Mouse (Mus musculus) heart, embryonic 16.5 days (tissue): ENCODE measurements around the gene Fzr1. TPM values are rescaled to one million over a fixed set of nuclear protein-coding genes. Genes with fewer than 3 reads are reported as not detected.

Experiments used
- ATAC-seq: fragments of 200-750 bp; cut with Nextera tagmentation; replicated peaks from 2 replicates; pipeline ENCODE4 v1.8.0; 2017; ENCODE audit warnings: moderate number of reproducible peaks; ENCODE audit not compliant: insufficient read depth, low FRiP score; ENCODE audit errors: extremely low read depth
- H3K27ac ChIP-seq: fragments of 300-500 bp; sonication (generic); 2 replicates; pipeline ENCODE4 v1.5.1; 2014; ENCODE audit warnings: mild to moderate bottlenecking, low read length, control low read depth, moderate library complexity
- H3K27me3 ChIP-seq: fragments of 300-500 bp; sonication (generic); 2 replicates; pipeline ENCODE4 v1.6.1; 2014; ENCODE audit warnings: low read length, mixed read lengths; ENCODE audit not compliant: control insufficient read depth, insufficient read depth
- H3K36me3 ChIP-seq: fragments of 300-500 bp; sonication (generic); 2 replicates; pipeline ENCODE4 v1.6.1; 2014; ENCODE audit not compliant: control insufficient read depth, insufficient read depth
- H3K4me1 ChIP-seq: fragments of 300-500 bp; sonication (generic); 2 replicates; pipeline ENCODE4 v1.6.1; 2014; ENCODE audit warnings: low read length, mixed read lengths; ENCODE audit not compliant: control insufficient read depth, insufficient read depth
- H3K4me2 ChIP-seq: fragments of 300-500 bp; sonication (generic); 2 replicates; pipeline ENCODE4 v1.6.1; 2014; ENCODE audit warnings: low read depth, mild to moderate bottlenecking, control low read depth, low read length
- H3K4me3 ChIP-seq: fragments of 300-500 bp; sonication (generic); 2 replicates; pipeline ENCODE4 v1.5.1; 2014; ENCODE audit warnings: mild to moderate bottlenecking, control low read depth, low read length
- H3K9ac ChIP-seq: fragments of 300-500 bp; sonication (generic); 2 replicates; pipeline ENCODE4 v1.6.1; 2014; ENCODE audit warnings: low read length, control low read depth
- H3K9me3 ChIP-seq: fragments of 300-500 bp; sonication (generic); replicated peaks from 2 replicates; pipeline ENCODE4 v1.6.1; 2016; ENCODE audit warnings: low read length; ENCODE audit not compliant: control insufficient read depth
- WGBS: fragments of 180-500 bp; shearing (Covaris S2); extraction: QIAGEN DNeasy Blood & Tissue Kit; methylation state at CpG from one replicate; pipeline ENCODE4 v1.1.7; 2014; 5-methylcytosine and 5-hydroxymethylcytosine counted together
- polyA plus RNA-seq: library from polyadenylated mRNA; unstranded; fragments of >200 nt; fragmentation: Nextera tagmentation; extraction: Ambion mirVana; gene quantifications from 2 replicates; pipeline ENCODE4 v1.2.1, GENCODE M21; 2015

The Fzr1 gene
- polyA plus RNA-seq, 1 experiment from 2014 or later, result 74.6 TPM

DNA sequence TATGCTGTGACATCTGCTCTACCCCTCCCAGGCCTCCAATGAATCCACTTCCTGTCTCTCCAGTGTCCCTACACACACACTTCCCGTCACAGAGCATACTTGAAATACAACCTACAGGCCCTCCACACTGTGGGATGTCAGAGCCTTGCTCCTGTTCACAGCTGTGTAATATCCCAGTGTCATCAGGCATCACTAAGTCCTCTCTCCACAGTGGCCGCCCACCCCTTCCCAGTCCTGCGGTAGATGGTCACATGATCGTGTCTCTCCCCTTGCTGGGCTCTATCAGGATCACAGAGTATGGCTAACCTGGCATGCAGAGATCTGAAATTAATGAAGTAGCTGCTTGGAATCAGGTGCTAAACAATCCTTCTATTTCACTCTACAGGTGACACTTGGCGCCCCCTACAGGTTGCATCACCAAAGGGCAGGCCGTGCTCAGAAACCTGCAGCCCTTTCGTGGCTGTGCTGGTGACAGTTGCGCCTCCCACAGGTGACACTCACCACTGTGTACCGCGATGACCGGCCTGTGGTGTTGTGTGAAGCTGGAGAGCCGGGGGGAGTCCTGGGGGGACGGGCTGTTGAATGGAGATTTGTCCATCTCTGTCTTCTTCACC is 27.4 kb upstream of the Fzr1 start:
- Histone ChIP-seq H3K36me3 (peaks cover 27% of the 10 kb centered on the region), H3K4me3 (no peak overlapping the region), H3K9me3 (no peaks in the 10 kb centered on the region), H3K4me1 (peaks cover 69% of the 10 kb centered on the region), H3K9ac (no peak overlapping the region), H3K27me3 (no peaks in the 10 kb centered on the region), H3K4me2 (no peak overlapping the region), H3K27ac (0 out of 2 replicates have a peak overlapping the region, but pooled peaks have one; percentile 29)
- no peak for ATAC-seq
- 57% methylated on average over 13 of the region's 13 CpGs for WGBS

DNA sequence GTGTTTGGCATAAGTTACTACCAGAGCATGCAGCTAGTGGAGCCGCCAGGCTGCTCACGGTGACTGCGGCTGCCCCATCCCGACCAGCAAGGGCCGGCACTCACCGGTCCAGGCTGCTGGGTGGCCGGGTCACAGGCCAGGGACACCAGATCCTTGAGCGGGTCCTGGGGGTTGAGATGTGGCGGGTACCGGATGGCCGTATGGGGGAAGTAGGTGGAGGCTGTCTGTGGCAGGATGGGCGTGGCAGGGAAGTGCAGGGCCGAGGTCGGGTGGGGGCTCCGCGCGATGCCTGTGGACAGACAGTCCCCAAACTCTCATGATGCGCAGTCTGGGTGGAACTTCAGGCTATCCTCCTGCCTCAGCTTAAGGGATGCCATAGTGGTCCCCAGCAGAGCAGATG is 26.4 kb upstream of the Fzr1 start:
- peaks cover 37% of the 10 kb centered on the region for H3K36me3 ChIP-seq
- no peak overlapping the region for H3K4me3 ChIP-seq
- no peak overlapping the region for H3K4me2 ChIP-seq
- H3K27ac ChIP-seq, result peak overlapping the region; percentile 38; the same call in 1 of the 2 replicates
- H3K4me1 ChIP-seq, result peaks cover 60% of the 10 kb centered on the region
- no peaks in the 10 kb centered on the region for H3K9me3 ChIP-seq
- 0 out of 2 replicates have a peak overlapping the region, but pooled peaks have one; percentile 30 for H3K9ac ChIP-seq
- ATAC-seq, result no peak
- WGBS, result 50% methylated on average over 18 of the region's 18 CpGs
- no peaks in the 10 kb centered on the region for H3K27me3 ChIP-seq

GRCm38 (mm10) chr10:81404082-81404481 is 25.8 kb upstream of the Fzr1 start:
- WGBS, result 44% methylated on average over 9 of the region's 9 CpGs
- H3K9ac ChIP-seq, result no peak overlapping the region
- no peak overlapping the region for H3K4me2 ChIP-seq
- ATAC-seq, result no peak
- peak overlapping the region; percentile 4; the same call in 1 of the 2 replicates for H3K27ac ChIP-seq
- peaks cover 42% of the 10 kb centered on the region for H3K36me3 ChIP-seq
- no peaks in the 10 kb centered on the region for H3K9me3 ChIP-seq
- no peaks in the 10 kb centered on the region for H3K27me3 ChIP-seq
- H3K4me3 ChIP-seq, result no peak overlapping the region
- peaks cover 54% of the 10 kb centered on the region for H3K4me1 ChIP-seq

- Histone ChIP-seq H3K4me1 (peaks cover 51% of the 10 kb centered on the region), H3K9ac (no peak overlapping the region), H3K9me3 (no peaks in the 10 kb centered on the region), H3K27ac (peak overlapping the region; percentile 94), H3K4me2 (no peak overlapping the region), H3K36me3 (peaks cover 44% of the 10 kb centered on the region), H3K4me3 (no peak overlapping the region), H3K27me3 (no peaks in the 10 kb centered on the region)
- no peak for ATAC-seq
- 77% methylated on average over 10 of the region's 10 CpGs for WGBS
Observed at GRCm38 (mm10) chr10:81403511-81403910, 25.2 kb upstream of the Fzr1 start.

DNA sequence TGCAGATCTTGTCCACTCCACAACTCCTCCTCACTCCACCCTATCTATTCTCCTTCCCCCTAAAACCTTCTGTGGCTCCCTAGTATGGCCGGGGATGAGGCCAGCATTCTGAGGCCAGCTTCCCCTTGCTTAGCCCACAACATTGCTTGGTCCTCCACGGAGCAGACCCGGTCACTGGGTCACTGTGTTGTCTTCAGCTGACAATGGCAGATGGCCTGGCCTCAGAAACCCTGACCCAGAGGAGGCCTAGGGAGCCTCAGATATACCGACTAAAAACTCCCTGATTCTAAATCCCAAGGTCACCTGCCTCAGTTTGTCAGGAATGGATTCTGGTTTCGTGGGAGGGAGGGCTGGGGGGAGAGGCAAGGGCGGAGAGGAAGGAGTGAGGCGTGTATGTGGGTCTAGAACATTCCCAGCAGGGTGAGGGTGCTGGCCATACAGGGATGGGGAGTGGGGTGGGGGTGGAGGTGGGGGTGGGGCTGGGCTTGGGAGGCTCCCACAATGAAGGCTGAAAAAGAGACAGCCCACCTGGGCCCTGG is 24.0 kb upstream of the Fzr1 start:
- Histone ChIP-seq H3K4me1 (peaks cover 40% of the 10 kb centered on the region), H3K4me3 (peak overlapping the region; percentile 30), H3K9me3 (no peaks in the 10 kb centered on the region), H3K27me3 (no peaks in the 10 kb centered on the region), H3K36me3 (peaks cover 47% of the 10 kb centered on the region), H3K4me2 (peak overlapping the region; percentile 54), H3K9ac (peak overlapping the region; percentile 60), H3K27ac (peak overlapping the region; percentile 94)
- ATAC-seq, result no peak
- 34% methylated on average over 7 of the region's 7 CpGs for WGBS

DNA sequence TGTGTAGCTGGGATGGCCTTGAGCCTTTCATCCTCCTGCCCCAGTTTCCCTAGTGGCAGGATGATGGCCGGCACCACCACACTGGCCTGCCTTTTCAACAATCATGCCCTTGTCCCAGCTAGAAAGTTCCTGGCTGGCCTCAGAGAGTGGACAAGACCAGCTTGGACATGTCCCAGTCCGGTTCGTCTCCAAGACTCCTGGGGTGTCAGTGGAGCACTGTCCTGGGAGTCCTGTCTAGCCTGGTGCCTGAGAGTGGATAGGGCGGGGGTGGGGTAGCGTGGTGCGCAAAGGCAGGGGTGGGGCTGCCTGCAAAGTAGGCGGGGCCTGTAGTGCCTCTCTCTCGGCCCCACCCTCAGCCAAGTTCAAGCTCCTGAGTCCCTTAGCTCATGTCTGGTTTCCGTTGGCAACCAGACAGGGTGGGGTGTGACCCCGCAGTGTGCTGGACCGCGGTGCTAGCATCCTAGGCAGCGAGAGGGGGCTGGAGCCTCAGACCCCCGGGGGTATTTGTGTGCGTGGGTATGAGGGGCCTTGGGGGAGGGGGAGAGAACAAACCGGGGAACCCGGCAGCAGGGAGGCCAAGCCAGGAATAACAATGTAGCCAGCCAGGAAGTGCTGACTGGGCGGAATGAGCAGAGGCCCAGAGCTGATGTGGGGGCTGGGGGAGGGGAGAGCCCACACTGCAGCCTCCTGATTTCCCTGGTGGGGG is 23.4 kb upstream of the Fzr1 start:
- Histone ChIP-seq H3K9me3 (no peaks in the 10 kb centered on the region), H3K4me1 (peaks cover 34% of the 10 kb centered on the region), H3K9ac (peak overlapping the region; percentile 60; the same call in 1 of the 2 replicates), H3K4me3 (peak overlapping the region; percentile 30), H3K27ac (peak overlapping the region; percentile 94), H3K36me3 (peaks cover 47% of the 10 kb centered on the region), H3K27me3 (no peaks in the 10 kb centered on the region), H3K4me2 (peak overlapping the region; percentile 54)
- WGBS, result 11% methylated on average over 17 of the region's 18 CpGs
- ATAC-seq, result peak; percentile 76

DNA sequence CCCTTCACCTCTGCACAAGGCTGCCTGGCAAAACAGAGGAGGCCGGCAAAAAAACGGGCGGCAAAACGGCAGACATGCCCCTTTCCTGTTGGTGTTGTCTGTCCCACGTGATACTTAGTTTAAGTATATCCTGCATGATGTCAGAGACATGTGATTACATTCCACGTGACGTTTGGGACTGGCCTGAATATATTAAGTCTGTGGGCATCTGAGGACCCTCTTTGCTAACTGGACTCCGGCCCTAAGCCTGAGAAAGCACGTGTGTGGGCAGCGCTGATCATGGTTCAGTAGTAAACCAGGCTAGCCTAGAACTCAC is 22.8 kb upstream of the Fzr1 start:
- H3K27me3 ChIP-seq, result no peaks in the 10 kb centered on the region
- H3K36me3 ChIP-seq, result peaks cover 45% of the 10 kb centered on the region
- peak overlapping the region; percentile 94 for H3K27ac ChIP-seq
- H3K4me3 ChIP-seq, result no peak overlapping the region
- H3K4me1 ChIP-seq, result peaks cover 30% of the 10 kb centered on the region
- H3K9ac ChIP-seq, result no peak overlapping the region
- peak overlapping the region; percentile 14; the same call in 1 of the 2 replicates for H3K4me2 ChIP-seq
- no peak for ATAC-seq
- 39% methylated on average over 10 of the region's 10 CpGs for WGBS
- no peaks in the 10 kb centered on the region for H3K9me3 ChIP-seq

- H3K27me3 ChIP-seq, result no peaks in the 10 kb centered on the region
- H3K4me1 ChIP-seq, result peaks cover 27% of the 10 kb centered on the region
- no peak for ATAC-seq
- peaks cover 39% of the 10 kb centered on the region for H3K36me3 ChIP-seq
- H3K27ac ChIP-seq, result no peak overlapping the region; the same call in 1 of the 2 replicates
- WGBS, result 67% methylated on average over 22 of the region's 22 CpGs
- H3K4me2 ChIP-seq, result peak overlapping the region; percentile 14; the same call in 1 of the 2 replicates
- H3K4me3 ChIP-seq, result no peak overlapping the region
- H3K9me3 ChIP-seq, result no peaks in the 10 kb centered on the region
- H3K9ac ChIP-seq, result no peak overlapping the region
Observed at GRCm38 (mm10) chr10:81400371-81401204, 22.3 kb upstream of the Fzr1 start.
